Mouse (Mus musculus) myocyte (in vitro differentiated cells): ENCODE measurements around the gene Gm29776. TPM values are rescaled to one million over a fixed set of nuclear protein-coding genes. Genes with fewer than 3 reads are reported as not detected.

Source experiments
- H3K27me3 ChIP-seq: one replicate; pipeline ENCODE4 v1.6.1; 2011; ENCODE audit not compliant: control insufficient read depth, insufficient read depth, insufficient read length
- H3K36me3 ChIP-seq: one replicate; pipeline ENCODE4 v1.6.1; 2011; ENCODE audit not compliant: control insufficient read depth, insufficient read depth
- H3K4me2 ChIP-seq: one replicate; pipeline ENCODE4 v1.6.1; 2011; ENCODE audit warnings: low read depth, control low read depth
- H3K4me3 ChIP-seq: one replicate; pipeline ENCODE4 v1.5.1; 2011; ENCODE audit warnings: mild to moderate bottlenecking, control low read depth, moderate library complexity
- H3K79me2 ChIP-seq: one replicate; pipeline ENCODE4 v1.6.1; 2011; ENCODE audit not compliant: control insufficient read depth, insufficient read depth
- H3ac ChIP-seq: one replicate; pipeline ENCODE4 v1.6.1; 2011; ENCODE audit not compliant: control insufficient read depth, insufficient read length
- CEBPB ChIP-seq: IDR thresholded peaks from 2 replicates; pipeline ENCODE4 v1.6.1; 2011; ENCODE audit warnings: mild to moderate bottlenecking, moderate library complexity; ENCODE audit not compliant: poor library complexity, insufficient read depth, severe bottlenecking
- E2F4 ChIP-seq: IDR thresholded peaks from one replicate; pipeline ENCODE4 v1.6.1; 2011; ENCODE audit warnings: mild to moderate bottlenecking, control low read depth, moderate library complexity; ENCODE audit not compliant: insufficient read depth
- MAX ChIP-seq: IDR thresholded peaks from one replicate; pipeline ENCODE4 v1.6.1; 2011; ENCODE audit warnings: low read depth, mild to moderate bottlenecking, control low read depth
- MYOD1 ChIP-seq, 3 experiments: IDR thresholded peaks; one replicate each; pipeline ENCODE4 v1.6.1; 2011; ENCODE audit warnings: control low read depth in 2 of 3, low read depth in 2 of 3, mild to moderate bottlenecking in 2 of 3, moderate library complexity in 1 of 3; ENCODE audit not compliant: insufficient read length in 2 of 3, control insufficient read depth in 1 of 3
- MYOG ChIP-seq, 3 experiments: IDR thresholded peaks; one replicate each; pipeline ENCODE4 v1.6.1; 2011; ENCODE audit warnings: control low read depth in 2 of 3, low read depth in 2 of 3, mild to moderate bottlenecking in 2 of 3; ENCODE audit not compliant: insufficient read length in 2 of 3, control insufficient read depth in 1 of 3, insufficient read depth in 1 of 3
- POLR2A ChIP-seq: IDR thresholded peaks from one replicate; pipeline ENCODE4 v1.6.1; 2011; ENCODE audit warnings: low read depth, mild to moderate bottlenecking, control low read depth, moderate library complexity; ENCODE audit not compliant: insufficient read length
- POLR2AphosphoS2 ChIP-seq: IDR thresholded peaks from one replicate; pipeline ENCODE4 v1.6.1; 2011; ENCODE audit warnings: low read depth, control low read depth; ENCODE audit not compliant: insufficient read length
- REST ChIP-seq: IDR thresholded peaks from one replicate; pipeline ENCODE4 v1.6.1; 2011; ENCODE audit warnings: mild to moderate bottlenecking, control low read depth, moderate library complexity; ENCODE audit not compliant: insufficient read depth, insufficient read length
- SRF ChIP-seq: IDR thresholded peaks from one replicate; pipeline ENCODE4 v1.6.1; 2011; ENCODE audit warnings: low read depth; ENCODE audit not compliant: control insufficient read depth, insufficient read length
- TCF12 ChIP-seq: IDR thresholded peaks from one replicate; pipeline ENCODE4 v1.6.1; 2011; ENCODE audit warnings: mild to moderate bottlenecking, control low read depth; ENCODE audit not compliant: poor library complexity, insufficient read depth, severe bottlenecking
- TCF3 ChIP-seq: IDR thresholded peaks from one replicate; pipeline ENCODE4 v1.6.1; 2011; ENCODE audit warnings: low read depth, control low read depth; ENCODE audit not compliant: insufficient read length
- USF1 ChIP-seq: IDR thresholded peaks from one replicate; pipeline ENCODE4 v1.6.1; 2011; ENCODE audit warnings: low read depth, mild to moderate bottlenecking, control low read depth, moderate library complexity
- polyA plus RNA-seq: library from polyadenylated mRNA; unstranded; fragments of >200 nt; fragmentation: generic; extraction: Trizol; gene quantifications from one replicate; pipeline ENCODE4 v1.2.1, GENCODE M21; 2012; ENCODE audit warnings: missing spikeins

Gene Gm29776
- 0.04 TPM for polyA plus RNA-seq

GRCm38 (mm10) chr14:54698733-54699132 lies at the start of gene Gm29776:
Gm29776 (minus strand) TSS chr14:54698833.
- no peak within 1 kb of the TSS for H3K4me2 ChIP-seq
- H3ac ChIP-seq, result no peak within 1 kb of the TSS
- H3K36me3 ChIP-seq, result no peaks in the 10 kb centered on the region
- no peak for TF ChIP-seq MYOD1 (IDR thresholded peaks at IDR 0.05; ENCODE audit: control insufficient read depth in 1 of 3, insufficient read length in 2 of 3, low read depth in 2 of 3)
- TF ChIP-seq POLR2A, result no peak
- no peak for TF ChIP-seq MAX
- TF ChIP-seq E2F4, result no peak
- TF ChIP-seq TCF12, result no peak
- TF ChIP-seq SRF, result no peak
- TF ChIP-seq POLR2AphosphoS2, result no peak
- TF ChIP-seq REST, result no peak
- no peak for TF ChIP-seq USF1
- no peak for TF ChIP-seq MYOG (IDR thresholded peaks at IDR 0.05; ENCODE audit: control insufficient read depth in 1 of 3, insufficient read depth in 1 of 3, insufficient read length in 2 of 3, low read depth in 2 of 3)
- TF ChIP-seq CEBPB, result no peak
- peaks cover 12% of the 10 kb centered on the region for H3K27me3 ChIP-seq
- no peak within 1 kb of the TSS for H3K4me3 ChIP-seq
- no peaks in the 10 kb centered on the region for H3K79me2 ChIP-seq

- no peak for TF ChIP-seq USF1
- TF ChIP-seq SRF, result no peak
- no peak for TF ChIP-seq REST
- TF ChIP-seq MYOD1 (IDR thresholded peaks at IDR 0.05; ENCODE audit: control insufficient read depth in 1 of 3, insufficient read length in 2 of 3, low read depth in 2 of 3), result no peak
- TF ChIP-seq POLR2A, result no peak
- TF ChIP-seq MAX, result no peak
- no peak for TF ChIP-seq CEBPB
- TF ChIP-seq E2F4, result no peak
- TF ChIP-seq TCF3, result no peak
- no peak for TF ChIP-seq POLR2AphosphoS2
- TF ChIP-seq MYOG (IDR thresholded peaks at IDR 0.05; ENCODE audit: control insufficient read depth in 1 of 3, insufficient read depth in 1 of 3, insufficient read length in 2 of 3, low read depth in 2 of 3), result no peak
- no peak for TF ChIP-seq TCF12
- no peak overlapping the region for H3K4me3 ChIP-seq
- no peaks in the 10 kb centered on the region for H3K36me3 ChIP-seq
- H3K4me2 ChIP-seq, result no peak overlapping the region
- H3K79me2 ChIP-seq, result no peaks in the 10 kb centered on the region
- H3ac ChIP-seq, result no peak overlapping the region
- H3K27me3 ChIP-seq, result peaks cover 35% of the 10 kb centered on the region
These were observed 47.4 kb upstream of the Gm29776 start for GRCm38 (mm10) chr14:54746038-54746437.

GRCm38 (mm10) chr14:54744473-54744872 lies 45.8 kb upstream of the Gm29776 start:
- TF ChIP-seq REST (no peak), POLR2A (no peak), E2F4 (no peak), TCF3 (no peak), MYOD1 (IDR thresholded peaks at IDR 0.05; ENCODE audit: control insufficient read depth in 1 of 3, insufficient read length in 2 of 3, low read depth in 2 of 3) (no peak), TCF12 (no peak), SRF (no peak)
- no peak overlapping the region for H3K4me2 ChIP-seq
- no peak overlapping the region for H3ac ChIP-seq
- no peak overlapping the region for H3K4me3 ChIP-seq
- peaks cover 22% of the 10 kb centered on the region for H3K27me3 ChIP-seq
- H3K79me2 ChIP-seq, result no peaks in the 10 kb centered on the region
- no peaks in the 10 kb centered on the region for H3K36me3 ChIP-seq

- TF ChIP-seq POLR2A (no peak), MYOG (IDR thresholded peaks at IDR 0.05; ENCODE audit: control insufficient read depth in 1 of 3, insufficient read depth in 1 of 3, insufficient read length in 2 of 3, low read depth in 2 of 3) (no peak), SRF (no peak), TCF3 (no peak), USF1 (no peak), MAX (no peak), E2F4 (no peak), POLR2AphosphoS2 (no peak), MYOD1 (IDR thresholded peaks at IDR 0.05; ENCODE audit: control insufficient read depth in 1 of 3, insufficient read length in 2 of 3, low read depth in 2 of 3) (no peak), CEBPB (no peak), TCF12 (no peak), REST (no peak)
- no peak overlapping the region for H3K4me3 ChIP-seq
- H3K79me2 ChIP-seq, result no peaks in the 10 kb centered on the region
- peaks cover 19% of the 10 kb centered on the region for H3K27me3 ChIP-seq
- no peak overlapping the region for H3K4me2 ChIP-seq
- H3ac ChIP-seq, result no peak overlapping the region
- no peaks in the 10 kb centered on the region for H3K36me3 ChIP-seq
These were observed 43.7 kb upstream of the Gm29776 start for GRCm38 (mm10) chr14:54742375-54742774.

DNA sequence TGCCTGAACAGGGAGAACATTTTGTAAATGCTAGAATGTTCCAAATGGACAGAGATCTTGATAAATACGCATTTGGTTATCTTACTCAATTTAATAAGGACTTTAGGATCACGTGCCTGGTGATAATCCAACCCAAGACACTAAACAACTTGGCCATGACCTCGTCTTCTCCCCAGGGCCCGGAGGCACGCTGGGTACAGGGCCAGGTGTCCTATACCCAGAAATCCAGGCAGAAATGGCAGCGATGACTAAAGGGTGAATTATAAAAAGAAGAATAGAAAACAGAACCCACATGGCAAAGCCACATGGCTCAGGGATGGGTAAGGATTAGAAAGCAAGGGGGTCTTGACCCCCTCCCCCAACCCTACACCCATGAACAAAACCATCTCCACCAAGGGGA lies 43.1 kb upstream of the Gm29776 start:
- TF ChIP-seq TCF12 (no peak), E2F4 (no peak), USF1 (no peak), POLR2AphosphoS2 (no peak), REST (no peak)
- H3K4me3 ChIP-seq, result no peak overlapping the region
- H3K79me2 ChIP-seq, result no peaks in the 10 kb centered on the region
- no peak overlapping the region for H3K4me2 ChIP-seq
- H3K27me3 ChIP-seq, result peaks cover 25% of the 10 kb centered on the region
- H3ac ChIP-seq, result no peak overlapping the region
- H3K36me3 ChIP-seq, result no peaks in the 10 kb centered on the region
